Mouse (Mus musculus): ENCODE data around the gene Notch2. TPM values are rescaled to one million over a fixed set of nuclear protein-coding genes. Genes with fewer than 3 reads are reported as not detected.

Notch2 gene
- polyA plus RNA-seq, 1 experiment = 48.7 TPM

GRCm38 (mm10) chr3:98197711-98198532 is 184.6 kb downstream of the Notch2 start:
- WGBS = 19% methylated on average over 9 of the region's 9 CpGs
- H3K4me3 ChIP-seq (replicated peaks; ENCODE audit: extremely low read depth, low read depth, low read length) = no peak overlapping the region
- H3K4me1 ChIP-seq (ENCODE audit: control insufficient read depth, insufficient read depth, low read length) = no peaks in the 10 kb centered on the region
- DNase-seq = no peak
- TF ChIP-seq POLR2A (IDR thresholded peaks at IDR 0.05; ENCODE audit: borderline replicate concordance, extremely low read depth, low read depth, low read length) = no peak
- TF ChIP-seq CTCF (IDR thresholded peaks at IDR 0.05; ENCODE audit: insufficient read depth, low read length) = no peak

- Histone ChIP-seq H3K4me3 (replicated peaks; ENCODE audit: extremely low read depth, low read depth, low read length) (no peak overlapping the region), H3K4me1 (ENCODE audit: control insufficient read depth, insufficient read depth, low read length) (no peaks in the 10 kb centered on the region)
- no peak for DNase-seq
- WGBS = 51% methylated on average over 5 of the region's 5 CpGs
- no peak for TF ChIP-seq CTCF (IDR thresholded peaks at IDR 0.05; ENCODE audit: insufficient read depth, low read length)
- no peak for TF ChIP-seq POLR2A (IDR thresholded peaks at IDR 0.05; ENCODE audit: borderline replicate concordance, extremely low read depth, low read depth, low read length)
Observed at GRCm38 (mm10) chr3:98199747-98200146, 186.4 kb downstream of the Notch2 start.

Other genes with a start within 250 kb of the Notch2 start
- 26.8 and 68.2 TPM in 2 replicates for gene Pde4dip, start 124.8 kb upstream of the Notch2 start, polyA plus RNA-seq (2012; rRNA removed)
- 25.9 TPM in 2 replicates for gene Sec22b, start 112.3 kb upstream of the Notch2 start, polyA plus RNA-seq (2012; rRNA removed)
- not detected in 2 replicates for gene Adam30, start 147.1 kb downstream of the Notch2 start, polyA plus RNA-seq (2012; rRNA removed)
- gene Reg4, start 208.6 kb downstream of the Notch2 start, polyA plus RNA-seq (2012; rRNA removed) = 0.34 TPM in 1 of 2 replicates, not detected in the other